Mouse (Mus musculus) C2C12 (cell line): ENCODE measurements around the gene 1110002E22Rik.

Experiments
- CEBPB ChIP-seq: IDR thresholded peaks from one replicate; pipeline ENCODE4 v1.6.1; 2011; ENCODE audit warnings: low read depth, mild to moderate bottlenecking, control low read depth, moderate library complexity
- CTCF ChIP-seq: IDR thresholded peaks from one replicate; pipeline ENCODE4 v1.5.1; 2011; ENCODE audit not compliant: control insufficient read depth, insufficient read depth, insufficient read length
- MAX ChIP-seq: IDR thresholded peaks from one replicate; pipeline ENCODE4 v1.6.1; 2011; ENCODE audit warnings: mild to moderate bottlenecking, control low read depth
- MYOD1 ChIP-seq: IDR thresholded peaks from one replicate; pipeline ENCODE4 v1.6.1; 2011; ENCODE audit warnings: low read depth; ENCODE audit not compliant: control insufficient read depth, insufficient read length
- USF1 ChIP-seq: IDR thresholded peaks from one replicate; pipeline ENCODE4 v1.6.1; 2011; ENCODE audit warnings: low read depth, mild to moderate bottlenecking, control low read depth, moderate library complexity

- no peak for TF ChIP-seq USF1
- TF ChIP-seq CTCF = no peak
- no peak for TF ChIP-seq MYOD1
- TF ChIP-seq CEBPB = no peak
- no peak for TF ChIP-seq MAX
These were observed 1.0 kb upstream of the 1110002E22Rik start for GRCm38 (mm10) chr3:138063731-138064329.
